Mouse (Mus musculus): ENCODE measurements at regions not wholly inside any gene's neighbourhood (a gene's known extent, or its start where the extent isn't known, plus 50 kb on each side); places are given as distances from the start of the nearest gene placed in this dataset.

DNA sequence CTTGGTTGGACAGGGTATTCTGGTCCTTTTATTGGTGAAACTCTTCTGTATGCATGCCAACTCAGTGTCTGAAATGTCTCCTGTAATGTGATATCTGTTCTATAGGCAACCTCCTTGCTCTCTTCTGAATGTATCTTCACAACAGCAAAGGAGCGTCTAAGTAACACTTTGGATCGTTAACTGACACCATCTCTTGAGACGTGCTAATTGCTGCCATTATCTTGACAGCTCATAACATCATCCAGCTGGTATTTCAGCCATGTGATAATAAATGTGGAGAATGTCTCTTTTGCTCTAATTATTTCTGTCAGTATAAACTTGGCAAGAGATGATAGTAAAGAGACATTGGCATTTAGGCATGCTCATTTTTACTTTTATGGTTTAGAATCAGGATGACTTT lies 68.8 kb upstream of the Col8a1 start:
- 84% methylated on average over 3 of the region's 3 CpGs for WGBS
- no peak overlapping the region for H3K4me3 ChIP-seq
- no peaks in the 10 kb centered on the region for H3K27me3 ChIP-seq (ENCODE audit: poor library complexity, severe bottlenecking)
- H3K27ac ChIP-seq, result no peak overlapping the region
- no peaks in the 10 kb centered on the region for H3K9me3 ChIP-seq
- no peaks in the 10 kb centered on the region for H3K36me3 ChIP-seq (replicated peaks)
- DNase-seq (ENCODE audit: extremely low spot score, low spot score), result no peak
- H3K4me1 ChIP-seq, result no peaks in the 10 kb centered on the region

DNA sequence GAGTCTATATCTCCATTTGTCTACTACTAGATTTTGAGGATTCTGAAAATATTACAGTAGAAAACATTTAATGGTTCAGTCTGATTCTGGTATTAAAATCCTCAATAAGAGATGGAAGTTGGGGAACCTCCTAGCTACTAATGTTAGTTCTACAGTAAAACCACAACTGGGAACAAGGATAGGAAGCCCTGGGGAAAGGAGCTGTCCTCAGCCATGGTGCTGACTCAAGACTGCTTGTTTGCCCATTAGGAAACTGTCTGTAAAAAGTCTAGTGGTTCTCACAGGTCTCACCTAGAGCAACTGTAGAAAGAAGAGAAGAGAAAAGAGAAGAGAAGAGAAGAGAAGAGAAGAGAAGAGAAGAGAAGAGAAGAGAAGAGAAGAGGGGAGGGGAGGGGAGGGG lies 90.9 kb upstream of the Col8a1 start:
- no peak for DNase-seq (ENCODE audit: extremely low spot score, low spot score)
- Histone ChIP-seq H3K4me1 (peaks cover 11% of the 10 kb centered on the region; the same call in 1 of the 2 replicates), H3K27ac (no peak overlapping the region), H3K4me3 (no peak overlapping the region), H3K9me3 (no peaks in the 10 kb centered on the region), H3K27me3 (ENCODE audit: poor library complexity, severe bottlenecking) (0 out of 2 replicates have a peak, but pooled peaks cover 4% of the 10 kb centered on the region), H3K36me3 (replicated peaks) (no peaks in the 10 kb centered on the region)

DNA sequence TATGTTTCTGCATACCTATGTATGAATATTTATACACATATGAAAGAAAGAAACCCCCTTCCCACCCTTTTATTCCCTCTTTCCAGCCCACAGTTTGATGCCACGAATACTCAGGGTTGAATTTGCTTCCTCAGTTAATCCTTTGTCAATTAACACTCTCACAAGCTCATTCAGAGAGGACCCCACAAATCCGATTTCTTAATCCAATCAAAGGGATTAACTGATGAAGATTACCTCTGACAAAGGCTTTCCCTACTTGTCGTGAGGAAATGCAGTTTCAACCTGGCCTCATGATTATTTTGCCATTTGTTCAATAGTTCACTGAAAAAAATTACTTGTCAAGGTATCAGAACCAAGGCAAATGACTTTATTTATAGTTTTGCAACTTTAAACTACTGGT lies 91.8 kb upstream of the Col8a1 start:
- H3K4me1 ChIP-seq, result peaks cover 11% of the 10 kb centered on the region; the same call in 1 of the 2 replicates
- no peaks in the 10 kb centered on the region for H3K9me3 ChIP-seq
- 7% methylated on average over 3 of the region's 3 CpGs for WGBS
- no peaks in the 10 kb centered on the region for H3K36me3 ChIP-seq (replicated peaks)
- no peak overlapping the region for H3K27ac ChIP-seq
- no peak overlapping the region for H3K4me3 ChIP-seq
- no peak for DNase-seq (ENCODE audit: extremely low spot score, low spot score)
- H3K27me3 ChIP-seq (ENCODE audit: poor library complexity, severe bottlenecking), result 0 out of 2 replicates have a peak, but pooled peaks cover 4% of the 10 kb centered on the region

DNA sequence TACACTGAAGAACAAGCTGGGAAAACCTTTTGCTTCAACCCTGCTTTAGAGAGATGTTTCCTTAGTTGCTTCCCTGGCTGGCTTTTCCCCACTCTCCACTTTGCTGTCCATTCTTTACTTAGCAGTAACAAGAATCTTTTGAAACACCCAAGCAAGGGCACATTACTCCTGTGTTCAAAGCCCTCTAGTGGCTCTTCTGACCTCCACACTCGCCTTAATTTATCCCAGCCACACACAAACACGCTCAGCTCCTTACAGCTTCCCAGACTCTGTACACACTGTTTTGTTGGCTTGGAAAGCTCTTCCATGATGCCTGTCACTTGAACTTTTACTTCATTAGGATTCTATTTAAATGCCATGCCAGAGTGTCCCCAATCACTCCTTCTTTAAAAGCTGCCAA lies 97.3 kb upstream of the Col8a1 start:
- WGBS, result 52% methylated on average over 2 of the region's 2 CpGs
- Histone ChIP-seq H3K36me3 (replicated peaks) (no peaks in the 10 kb centered on the region), H3K4me1 (peaks cover 4% of the 10 kb centered on the region; the same call in 1 of the 2 replicates), H3K27ac (no peak overlapping the region), H3K4me3 (no peak overlapping the region), H3K27me3 (ENCODE audit: poor library complexity, severe bottlenecking) (0 out of 2 replicates have a peak, but pooled peaks cover 4% of the 10 kb centered on the region), H3K9me3 (no peaks in the 10 kb centered on the region)
- no peak for DNase-seq (ENCODE audit: extremely low spot score, low spot score)

DNA sequence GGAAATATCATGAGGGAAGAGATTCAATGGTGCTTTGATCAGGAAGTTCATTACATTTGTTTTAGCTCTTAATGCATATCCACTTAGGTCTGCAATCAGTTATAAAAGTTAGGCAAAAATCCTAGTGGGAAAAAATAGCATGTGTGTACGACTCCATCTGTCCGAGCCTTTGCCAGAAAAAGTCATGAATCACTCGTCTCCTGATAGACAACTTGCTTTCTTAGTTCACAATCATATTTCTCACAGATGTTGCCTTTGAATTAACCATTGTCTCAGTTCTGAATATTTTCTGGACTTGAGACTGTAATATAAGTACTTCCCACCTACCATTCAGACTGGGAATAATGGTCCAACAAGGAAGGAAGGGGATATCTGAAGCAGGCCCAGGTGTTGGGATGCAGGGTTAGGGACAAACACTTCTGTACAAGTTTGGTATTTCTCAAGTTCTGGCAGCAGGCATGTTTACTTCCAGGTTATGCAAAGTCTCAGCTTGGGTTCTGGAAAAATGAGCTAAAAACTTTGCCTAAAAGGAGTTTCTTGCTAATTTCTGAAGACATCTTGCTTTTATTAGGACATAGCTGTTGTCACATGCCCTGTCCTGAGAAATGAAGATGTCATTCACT lies 98.4 kb upstream of the Col8a1 start:
- H3K4me3 ChIP-seq, result no peak overlapping the region
- 91% methylated on average over 3 of the region's 3 CpGs for WGBS
- H3K27ac ChIP-seq, result no peak overlapping the region
- DNase-seq (ENCODE audit: extremely low spot score, low spot score), result no peak
- H3K36me3 ChIP-seq (replicated peaks), result no peaks in the 10 kb centered on the region
- no peaks in the 10 kb centered on the region for H3K9me3 ChIP-seq
- peaks cover 5% of the 10 kb centered on the region for H3K4me1 ChIP-seq
- H3K27me3 ChIP-seq (ENCODE audit: poor library complexity, severe bottlenecking), result no peaks in the 10 kb centered on the region

DNA sequence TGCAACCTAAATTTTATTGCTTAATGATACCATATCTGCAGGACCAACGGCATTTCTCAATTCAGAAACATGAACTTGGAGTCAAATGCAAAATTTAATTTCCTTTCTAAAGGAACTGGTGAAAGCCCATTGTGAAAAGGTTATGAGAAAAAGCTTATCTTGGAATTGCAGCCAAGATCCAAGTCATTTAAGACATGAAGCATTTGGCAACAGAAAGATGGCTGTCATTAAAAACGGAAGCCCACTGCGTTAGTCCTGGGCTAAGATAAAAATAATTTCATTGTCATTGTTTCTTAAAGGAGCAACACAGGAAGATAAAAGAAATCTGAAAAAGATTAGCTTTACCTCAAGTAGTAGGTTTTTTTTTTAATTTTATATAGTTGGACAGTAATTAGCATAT lies 99.2 kb upstream of the Col8a1 start:
- 93% methylated on average over 3 of the region's 3 CpGs for WGBS
- H3K9me3 ChIP-seq, result no peaks in the 10 kb centered on the region
- H3K4me1 ChIP-seq, result peaks cover 13% of the 10 kb centered on the region
- no peaks in the 10 kb centered on the region for H3K27me3 ChIP-seq (ENCODE audit: poor library complexity, severe bottlenecking)
- no peaks in the 10 kb centered on the region for H3K36me3 ChIP-seq (replicated peaks)
- H3K4me3 ChIP-seq, result no peak overlapping the region
- DNase-seq (ENCODE audit: extremely low spot score, low spot score), result no peak
- no peak overlapping the region for H3K27ac ChIP-seq

DNA sequence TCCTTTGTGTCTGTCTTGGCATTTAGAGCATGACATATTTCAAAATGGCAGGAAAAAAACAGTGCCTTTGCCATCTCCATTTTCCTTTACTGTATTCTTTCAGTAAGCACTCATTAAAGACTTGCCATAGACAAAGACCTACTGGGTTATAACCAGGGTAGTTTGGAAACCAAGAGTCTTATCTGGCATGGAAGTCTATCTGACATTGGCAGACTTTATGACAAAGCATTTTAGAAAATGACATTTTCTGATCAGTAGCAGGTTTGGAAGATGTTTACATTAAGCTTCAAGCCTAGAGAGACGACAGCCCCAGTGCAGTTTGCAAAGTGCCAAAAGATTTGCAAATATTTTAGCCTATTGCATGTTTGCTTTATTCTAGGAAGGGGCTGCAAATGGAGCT lies 102.5 kb upstream of the Col8a1 start:
- 45% methylated on average over 1 of the region's 1 CpGs for WGBS
- H3K4me3 ChIP-seq, result no peak overlapping the region
- no peak for DNase-seq (ENCODE audit: extremely low spot score, low spot score)
- H3K36me3 ChIP-seq (replicated peaks), result no peaks in the 10 kb centered on the region
- H3K27me3 ChIP-seq (ENCODE audit: poor library complexity, severe bottlenecking), result no peaks in the 10 kb centered on the region
- no peak overlapping the region for H3K27ac ChIP-seq
- H3K9me3 ChIP-seq, result no peaks in the 10 kb centered on the region
- peaks cover 20% of the 10 kb centered on the region for H3K4me1 ChIP-seq

DNA sequence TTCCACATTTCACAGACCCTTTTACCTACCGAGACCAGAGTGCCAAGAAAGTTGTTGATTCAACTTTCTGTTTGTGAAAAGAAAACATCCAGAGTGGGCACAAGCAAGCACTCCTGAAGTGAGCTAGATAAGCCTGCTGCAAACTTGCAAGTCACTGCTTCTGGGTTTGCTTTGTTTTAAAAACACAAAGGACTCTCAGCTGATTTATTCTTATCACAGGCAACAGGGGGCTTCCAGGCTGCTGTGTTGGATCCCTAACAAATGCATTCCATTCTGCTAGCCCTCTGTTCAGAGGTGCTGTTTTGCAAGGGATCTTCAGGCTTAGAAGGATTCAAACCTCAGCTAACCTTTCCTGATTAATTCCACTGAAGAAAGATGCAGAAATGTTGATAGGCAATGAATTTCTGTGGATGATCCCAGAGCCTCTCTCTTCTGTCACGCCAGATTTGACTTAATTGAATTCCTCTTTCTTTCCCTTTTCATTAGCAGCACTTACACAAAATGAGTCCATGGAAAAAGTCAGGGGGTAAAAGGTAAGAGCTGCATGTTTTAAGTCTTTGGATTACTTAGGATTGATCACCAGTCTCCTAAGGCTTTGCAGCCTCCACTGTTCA lies 103.7 kb upstream of the Col8a1 start:
- Histone ChIP-seq H3K4me3 (no peak overlapping the region), H3K9me3 (no peaks in the 10 kb centered on the region), H3K27me3 (ENCODE audit: poor library complexity, severe bottlenecking) (no peaks in the 10 kb centered on the region), H3K27ac (0 out of 2 replicates have a peak overlapping the region, but pooled peaks have one; percentile 20), H3K36me3 (replicated peaks) (no peaks in the 10 kb centered on the region), H3K4me1 (peaks cover 20% of the 10 kb centered on the region)
- 5% methylated on average over 2 of the region's 2 CpGs for WGBS
- no peak for DNase-seq (ENCODE audit: extremely low spot score, low spot score)

DNA sequence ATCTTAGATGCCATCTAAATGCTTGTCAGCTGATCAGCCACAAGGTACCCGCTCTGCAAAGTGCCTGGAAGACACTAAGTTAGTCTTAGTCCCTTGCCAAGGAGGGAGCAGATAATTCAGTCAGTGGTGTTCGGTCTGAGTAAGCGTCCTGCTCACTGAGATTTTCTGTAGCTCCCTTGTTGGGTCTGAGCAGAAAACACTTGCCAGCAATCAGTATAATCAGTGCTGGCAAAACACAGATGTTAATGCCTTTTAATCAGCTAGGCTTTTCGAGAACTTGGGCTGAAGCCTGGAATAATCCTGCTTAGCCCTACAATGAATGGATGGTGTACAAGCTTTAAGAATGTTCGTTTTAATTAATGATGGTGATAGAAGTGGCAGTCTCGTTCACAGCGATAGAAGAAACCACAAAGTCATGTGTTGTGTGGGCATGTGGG lies 104.2 kb upstream of the Col8a1 start:
- no peak for DNase-seq (ENCODE audit: extremely low spot score, low spot score)
- H3K36me3 ChIP-seq (replicated peaks), result no peaks in the 10 kb centered on the region
- no peak overlapping the region for H3K4me3 ChIP-seq
- no peak overlapping the region for H3K27ac ChIP-seq
- H3K9me3 ChIP-seq, result no peaks in the 10 kb centered on the region
- H3K4me1 ChIP-seq, result peaks cover 20% of the 10 kb centered on the region
- 7% methylated on average over 7 of the region's 7 CpGs for WGBS
- H3K27me3 ChIP-seq (ENCODE audit: poor library complexity, severe bottlenecking), result no peaks in the 10 kb centered on the region

DNA sequence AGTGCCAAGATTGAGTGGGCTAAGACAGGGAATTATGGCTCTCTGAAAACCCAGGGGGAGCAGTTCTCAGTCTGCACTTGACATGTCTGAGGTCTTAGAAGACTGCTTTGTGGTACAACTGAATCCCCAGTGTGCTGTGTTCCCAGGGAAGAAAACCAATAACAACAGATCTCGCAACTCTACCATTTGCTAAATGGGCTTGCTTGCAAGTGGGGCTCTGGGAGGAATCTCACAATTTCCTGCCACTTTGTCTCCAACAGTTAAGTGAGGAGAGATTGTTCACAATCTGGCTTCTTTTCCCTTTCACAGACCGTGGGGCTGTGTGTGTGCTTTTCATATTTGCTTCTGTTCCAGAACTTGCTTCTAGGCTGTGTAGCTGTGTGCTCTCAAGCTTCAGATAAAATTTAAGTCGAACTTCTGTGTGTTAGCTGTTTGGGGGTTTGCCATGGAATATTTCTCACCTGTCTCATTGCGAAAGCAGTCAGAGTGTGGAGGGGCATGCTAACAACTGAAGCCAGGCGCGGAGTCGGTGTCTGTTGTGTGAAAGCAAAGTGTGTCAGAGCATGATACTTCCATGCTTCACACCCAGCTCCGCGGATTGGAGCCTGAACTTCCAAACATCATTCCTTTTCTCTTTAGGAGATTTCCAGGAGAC lies 108.8 kb upstream of the Col8a1 start:
- H3K9me3 ChIP-seq, result no peaks in the 10 kb centered on the region
- WGBS, result 88% methylated on average over 9 of the region's 9 CpGs
- H3K4me3 ChIP-seq, result no peak overlapping the region
- no peak overlapping the region for H3K27ac ChIP-seq
- no peaks in the 10 kb centered on the region for H3K36me3 ChIP-seq (replicated peaks)
- no peaks in the 10 kb centered on the region for H3K27me3 ChIP-seq (ENCODE audit: poor library complexity, severe bottlenecking)
- peaks cover 11% of the 10 kb centered on the region for H3K4me1 ChIP-seq
- no peak for DNase-seq (ENCODE audit: extremely low spot score, low spot score)

DNA sequence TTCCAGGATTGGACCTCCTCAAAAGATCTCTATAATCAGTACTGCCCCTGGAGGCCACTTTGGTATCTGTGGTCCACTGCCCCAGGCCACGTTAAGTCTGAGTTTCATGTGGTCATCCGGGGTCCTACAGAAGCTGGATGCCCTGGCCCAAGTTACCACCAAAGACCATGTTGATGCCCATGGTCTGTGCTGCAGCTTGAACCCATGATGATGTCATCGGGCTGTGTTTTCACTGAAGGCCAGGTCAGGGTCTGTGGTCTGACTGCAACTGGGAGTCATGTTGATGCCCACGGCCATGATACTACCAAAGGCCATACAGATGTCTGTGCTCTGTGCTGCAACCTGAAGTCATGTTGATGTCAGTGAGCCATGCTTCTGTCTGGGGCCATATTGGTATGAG lies 122.3 kb upstream of the Col8a1 start:
- Histone ChIP-seq H3K36me3 (replicated peaks) (no peaks in the 10 kb centered on the region), H3K4me1 (no peaks in the 10 kb centered on the region), H3K27me3 (ENCODE audit: poor library complexity, severe bottlenecking) (no peaks in the 10 kb centered on the region), H3K4me3 (no peak overlapping the region), H3K27ac (no peak overlapping the region), H3K9me3 (no peaks in the 10 kb centered on the region)
- no peak for DNase-seq (ENCODE audit: extremely low spot score, low spot score)
- 93% methylated on average over 4 of the region's 4 CpGs for WGBS

DNA sequence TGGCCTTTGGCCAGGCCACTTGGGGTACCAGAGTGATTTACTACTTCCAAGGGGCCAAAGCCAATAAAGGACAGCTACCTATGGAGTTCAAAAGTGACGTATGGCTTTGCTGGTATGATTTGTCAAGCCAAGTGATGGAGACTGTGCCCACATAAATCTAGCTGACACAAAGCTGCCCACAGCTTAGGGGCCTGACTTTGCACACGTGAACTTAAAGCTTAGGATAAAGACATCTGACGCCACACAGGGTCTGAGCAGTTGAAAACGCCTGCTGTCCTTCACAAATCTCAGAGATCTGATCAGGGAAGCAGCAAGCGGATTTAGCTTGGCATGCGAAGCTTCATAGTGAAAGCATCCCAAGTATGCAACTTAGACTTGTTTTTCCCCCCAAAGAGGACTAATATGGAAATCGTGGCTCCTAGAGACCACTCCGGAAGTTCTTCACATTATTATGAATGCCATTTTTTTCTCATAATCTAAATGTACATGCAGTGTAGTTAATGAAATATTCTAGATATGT lies 127.1 kb upstream of the Col8a1 start:
- Histone ChIP-seq H3K36me3 (replicated peaks) (no peaks in the 10 kb centered on the region), H3K27ac (no peak overlapping the region), H3K4me3 (no peak overlapping the region), H3K9me3 (no peaks in the 10 kb centered on the region), H3K27me3 (ENCODE audit: poor library complexity, severe bottlenecking) (no peaks in the 10 kb centered on the region), H3K4me1 (no peaks in the 10 kb centered on the region)
- 87% methylated on average over 8 of the region's 8 CpGs for WGBS
- no peak for DNase-seq (ENCODE audit: extremely low spot score, low spot score)

DNA sequence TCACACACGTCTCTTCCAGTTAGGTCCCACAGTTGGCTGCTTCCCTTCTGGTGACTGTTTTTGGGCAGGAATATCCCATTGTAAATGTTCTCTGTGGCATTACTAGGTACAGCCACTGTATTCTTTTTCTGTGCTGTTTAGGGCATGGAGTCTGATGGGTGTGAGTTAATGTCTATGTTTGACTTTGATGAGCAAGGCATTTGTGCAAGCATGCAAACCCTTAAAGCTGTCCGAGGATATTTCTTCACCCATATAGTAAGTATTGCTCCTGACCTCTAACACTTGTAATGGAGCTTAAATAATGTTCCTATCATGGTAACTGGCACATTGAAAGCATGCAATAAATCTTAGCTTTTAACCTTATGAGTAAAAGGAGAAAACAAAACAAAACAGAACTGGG lies 133.6 kb upstream of the Col8a1 start:
- no peak overlapping the region for H3K4me3 ChIP-seq
- no peaks in the 10 kb centered on the region for H3K4me1 ChIP-seq
- DNase-seq (ENCODE audit: extremely low spot score, low spot score), result no peak
- H3K36me3 ChIP-seq (replicated peaks), result no peaks in the 10 kb centered on the region
- no peak overlapping the region for H3K27ac ChIP-seq
- H3K9me3 ChIP-seq, result no peaks in the 10 kb centered on the region
- WGBS, result 88% methylated on average over 2 of the region's 2 CpGs
- no peaks in the 10 kb centered on the region for H3K27me3 ChIP-seq (ENCODE audit: poor library complexity, severe bottlenecking)

Measured in forebrain, embryonic 10.5 days (tissue).